Mouse (Mus musculus): ENCODE measurements around the gene Stat4.

Stat4 gene

DNA sequence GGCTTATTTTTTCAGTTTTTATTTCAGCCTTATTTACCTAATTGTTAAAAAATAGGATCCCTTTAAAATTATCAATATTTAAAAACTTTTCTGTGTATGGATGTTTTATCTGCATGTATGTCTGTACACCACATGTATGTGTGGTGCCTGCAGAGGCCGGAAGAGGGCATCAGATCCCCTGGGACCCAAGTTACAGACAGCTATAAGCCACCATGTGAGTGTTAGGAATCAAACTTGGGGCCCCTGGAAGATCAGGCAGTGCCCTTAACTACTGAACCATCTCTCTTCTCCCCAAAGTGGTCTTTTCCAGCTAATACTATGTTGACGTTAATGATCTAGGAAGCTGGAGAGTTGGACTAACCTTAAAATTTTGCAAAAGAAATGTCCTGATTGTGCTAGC is 160.5 kb downstream of the Stat4 start:
- no peak for DNase-seq

DNA sequence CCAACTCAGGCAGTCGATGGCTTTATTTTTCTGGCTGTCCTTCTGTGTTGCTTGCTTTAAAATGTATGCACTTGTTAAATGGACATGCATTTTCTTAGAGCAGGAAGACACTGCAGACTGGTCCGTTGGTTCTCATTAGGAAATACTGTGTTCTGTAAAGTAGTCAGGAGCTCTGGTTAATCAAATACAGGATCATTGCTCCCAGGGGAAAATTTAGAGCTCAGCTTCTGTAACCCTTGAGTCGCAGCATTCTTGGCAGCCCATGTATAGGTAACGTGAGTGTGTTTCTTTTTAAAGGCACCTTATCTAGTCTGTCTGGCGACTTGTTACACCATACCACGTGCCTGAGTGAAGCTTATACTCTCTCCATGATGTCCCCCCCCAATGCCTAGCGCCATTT is 161.2 kb downstream of the Stat4 start:
- DNase-seq = no peak

DNA sequence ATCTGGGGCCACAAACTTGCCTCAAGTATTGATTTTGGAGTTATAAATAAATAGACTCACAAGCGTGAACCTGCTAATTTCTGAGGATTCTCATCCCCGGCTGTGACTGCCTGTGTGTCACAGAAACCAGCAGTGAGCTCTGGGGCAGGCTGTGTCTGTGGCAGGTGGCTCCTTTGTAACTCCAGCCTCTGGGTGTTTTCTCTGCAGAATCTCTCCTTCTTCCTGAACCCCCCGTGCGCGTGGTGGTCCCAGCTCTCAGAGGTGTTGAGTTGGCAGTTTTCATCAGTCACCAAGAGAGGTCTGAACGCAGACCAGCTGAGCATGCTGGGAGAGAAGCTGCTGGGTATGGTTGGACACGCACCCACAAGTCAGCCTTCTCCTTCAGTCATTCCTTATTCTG is 161.7 kb downstream of the Stat4 start:
- DNase-seq = no peak

DNA sequence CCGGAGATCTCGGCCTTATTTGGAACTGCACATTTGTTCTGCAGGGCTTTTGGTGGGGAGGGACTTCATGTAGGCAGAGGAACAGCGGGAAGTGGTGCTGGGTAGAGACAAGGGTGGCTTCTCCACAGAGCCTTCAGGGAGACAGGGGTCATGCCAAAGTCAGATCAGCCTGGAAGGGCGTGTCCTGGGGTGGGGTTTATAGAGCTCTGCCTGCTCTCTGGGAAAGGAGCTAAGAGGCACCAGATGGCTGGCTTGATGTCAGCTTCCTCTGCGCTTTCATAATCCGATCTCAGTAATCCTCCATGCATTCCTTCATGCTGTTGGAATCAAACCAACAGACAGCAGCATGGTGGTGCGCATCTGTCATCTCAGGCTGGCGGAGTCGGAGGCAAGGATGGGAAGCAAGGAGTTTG is 163.0 kb downstream of the Stat4 start:
- peak; percentile 19 for DNase-seq

DNA sequence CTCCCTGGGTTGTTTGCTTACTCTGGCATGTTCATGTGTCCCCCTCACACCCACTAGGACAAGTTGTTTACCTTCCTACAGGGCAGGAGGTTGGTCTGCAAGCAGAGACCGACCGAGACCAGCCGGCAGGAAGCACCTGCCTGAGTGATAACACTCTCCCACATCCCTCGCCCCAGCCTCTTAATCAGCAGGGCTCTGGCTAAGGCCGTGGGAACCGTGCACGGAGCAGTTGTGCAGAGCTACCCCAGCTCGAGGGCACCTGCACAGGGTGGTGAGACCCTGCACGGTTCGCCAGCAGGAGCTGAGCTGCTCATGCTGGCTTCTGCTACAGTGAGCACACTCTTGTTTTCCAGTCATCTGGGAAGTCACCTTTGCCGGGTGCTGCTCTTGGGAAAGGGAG is 163.7 kb downstream of the Stat4 start:
- no peak for DNase-seq

DNA sequence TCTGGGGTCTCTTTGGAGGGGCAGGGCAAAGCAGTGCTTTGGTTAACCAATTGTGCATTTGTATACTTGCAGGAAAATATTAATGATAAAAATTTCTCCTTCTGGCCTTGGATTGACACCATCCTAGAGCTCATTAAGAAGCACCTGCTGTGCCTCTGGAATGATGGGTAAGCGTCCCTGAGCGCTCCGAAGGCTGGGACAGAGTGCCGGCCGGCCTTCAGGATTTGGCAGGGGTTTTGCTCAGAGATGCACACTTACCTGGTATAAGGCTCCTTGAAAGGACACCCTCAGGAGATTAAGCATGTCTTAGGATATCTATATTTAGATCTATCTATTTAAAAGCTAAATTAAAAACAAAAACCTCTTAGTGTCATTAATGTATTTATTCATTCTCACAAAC is 164.2 kb downstream of the Stat4 start:
- no peak for DNase-seq

DNA sequence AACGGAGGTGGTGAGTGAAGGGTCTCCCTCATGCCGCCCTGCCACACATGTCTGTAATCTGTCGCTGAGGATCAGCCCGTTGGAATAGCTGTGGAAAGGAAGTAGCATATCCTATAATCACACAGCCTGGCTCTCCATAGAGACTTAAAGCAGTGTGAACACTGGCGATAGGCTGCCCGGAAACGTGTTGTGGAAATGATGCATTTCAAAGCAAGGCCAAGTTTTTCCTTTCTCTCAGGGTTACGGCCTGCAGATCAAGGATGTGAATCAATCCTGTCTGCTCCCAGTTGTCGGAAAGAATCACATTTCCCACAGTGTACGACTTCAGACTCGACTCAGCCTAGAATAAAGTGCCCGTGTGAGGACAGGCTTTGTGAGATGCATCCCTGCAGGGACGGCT is 165.4 kb downstream of the Stat4 start:
- DNase-seq = no peak

DNA sequence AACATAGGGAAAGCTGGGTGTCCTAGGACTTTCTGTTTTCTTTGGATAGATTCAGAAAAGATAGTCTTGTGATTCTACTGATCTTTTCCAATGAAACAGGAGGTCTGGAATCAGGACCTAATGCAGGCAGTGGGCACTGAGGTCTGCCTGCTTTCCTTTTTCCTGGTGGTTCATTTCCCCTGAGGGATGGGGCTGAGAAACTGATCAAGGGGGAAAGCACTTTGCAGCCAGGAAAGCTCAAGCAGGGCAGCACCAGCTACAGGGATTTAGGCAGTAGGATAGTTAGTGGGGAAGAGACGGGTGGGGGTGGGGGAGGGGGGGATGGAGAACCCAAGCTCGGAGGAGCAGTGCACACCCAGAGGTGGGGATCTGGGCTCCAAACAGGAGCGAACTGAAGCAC is 166.0 kb downstream of the Stat4 start:
- no peak for DNase-seq

DNA sequence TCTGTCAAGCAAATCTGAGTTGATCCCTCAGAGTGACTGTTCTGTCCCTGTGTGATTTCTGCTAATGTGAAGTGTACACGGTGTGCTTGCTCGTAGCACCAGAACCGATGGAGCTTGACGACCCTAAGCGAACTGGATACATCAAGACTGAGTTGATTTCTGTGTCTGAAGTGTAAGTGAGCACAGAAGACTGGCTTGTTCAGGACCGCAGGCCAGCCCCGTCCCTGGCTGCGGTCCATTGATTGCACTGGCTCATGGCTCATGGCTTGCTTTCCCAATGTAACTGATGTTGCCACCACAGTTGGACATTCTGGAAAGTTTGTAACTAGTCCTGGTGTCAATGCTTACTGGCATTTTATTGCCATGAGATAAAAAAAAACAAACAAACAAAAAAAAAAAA is 167.9 kb downstream of the Stat4 start:
- peak; percentile 15 for DNase-seq

DNA sequence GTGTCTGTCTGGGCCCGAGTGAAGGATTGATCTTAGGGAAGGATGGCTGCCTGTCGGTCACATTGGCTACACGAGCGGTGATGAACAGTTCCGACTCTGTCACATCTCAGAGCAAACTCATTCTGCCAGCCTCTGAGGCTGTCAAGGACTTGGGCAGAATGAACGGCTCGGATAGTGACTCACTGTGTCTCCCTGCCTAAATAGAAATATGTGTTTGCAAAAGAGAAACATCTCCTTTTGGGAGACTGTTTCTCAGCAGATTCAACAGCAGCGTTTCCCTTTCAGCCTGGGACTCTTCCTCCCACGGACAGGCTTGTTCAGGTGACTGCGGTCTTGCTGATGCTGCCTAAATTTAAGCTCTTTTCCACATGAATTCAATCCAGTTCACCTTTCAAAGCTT is 169.4 kb downstream of the Stat4 start:
- DNase-seq = no peak
